Mouse (Mus musculus): ENCODE measurements around the gene Acly.
A peak's percentile ranks its signal among the peaks of the same experiment; 100 is the strongest.

The Acly gene

DNA sequence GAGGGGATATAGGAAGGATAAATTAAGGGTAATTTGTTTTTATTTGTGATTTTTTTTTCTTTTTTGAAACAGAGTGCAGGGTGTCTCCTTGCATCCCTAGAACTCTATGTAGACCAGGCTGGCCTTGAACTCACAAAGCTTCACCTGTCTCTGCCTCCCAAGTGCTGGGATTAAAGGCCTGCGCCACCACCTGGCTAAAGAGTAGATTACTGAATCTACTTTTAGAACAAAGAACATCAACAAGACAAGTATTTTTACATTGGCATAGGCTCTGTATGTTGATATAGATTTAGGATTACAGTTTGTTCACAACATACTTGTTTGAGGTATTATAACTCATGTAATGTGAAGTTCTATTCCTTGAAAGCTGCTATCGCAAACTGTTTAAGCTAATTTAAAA lies 17.2 kb downstream of the Acly start:
- DNase-seq (ENCODE audit: low read depth): peak; percentile 26

DNA sequence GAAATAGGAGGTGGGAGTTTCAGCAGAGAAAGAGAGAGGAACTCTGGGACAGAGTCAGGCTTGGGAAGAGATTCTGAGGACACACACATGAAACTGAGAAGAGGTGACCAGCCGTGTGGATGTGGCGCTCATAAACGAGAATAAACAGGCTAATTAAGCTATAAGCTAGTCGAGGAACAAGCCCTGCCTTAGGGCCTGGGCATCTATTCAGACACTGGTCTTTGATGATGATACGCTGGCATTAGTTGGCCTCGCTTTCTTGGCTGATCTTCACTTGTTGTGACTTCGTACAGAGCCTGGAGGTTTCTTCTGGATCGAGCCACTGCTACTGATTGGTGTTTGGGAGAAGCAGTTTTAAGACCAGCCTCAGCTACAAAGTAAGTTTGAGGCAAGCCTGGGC lies 21.8 kb downstream of the Acly start:
- no peak for DNase-seq (ENCODE audit: low read depth)

DNA sequence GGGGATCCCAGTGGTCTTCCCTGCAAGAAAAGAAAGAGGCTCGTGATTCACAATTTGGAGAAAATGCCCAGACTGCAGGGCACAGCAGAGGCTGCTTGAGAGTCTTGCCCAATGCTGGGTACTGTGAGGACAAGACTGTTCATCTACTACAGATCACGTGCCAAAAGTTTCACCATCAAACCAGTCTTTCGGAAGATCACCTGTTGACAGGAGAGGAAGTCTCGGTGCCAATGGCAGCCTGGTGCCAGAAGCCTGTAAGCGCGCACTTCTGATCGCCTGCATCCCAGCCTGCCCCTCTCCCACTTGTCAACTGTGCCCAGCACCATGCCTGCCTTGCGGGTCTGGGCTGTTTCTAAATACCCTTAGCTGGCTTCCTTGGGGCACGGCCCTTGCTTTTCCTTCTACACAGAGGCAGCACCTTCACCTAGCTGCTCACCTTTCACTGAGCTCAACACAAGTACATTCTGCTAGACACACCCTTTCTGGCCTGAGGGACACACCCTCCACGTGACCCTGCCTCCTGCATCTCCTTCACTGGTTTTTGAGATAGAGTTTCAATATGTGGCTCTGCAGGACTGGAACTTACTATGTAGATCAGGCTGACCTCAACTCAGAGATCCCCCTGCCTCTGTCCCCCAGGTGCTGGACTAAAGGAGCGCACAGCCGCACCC lies 22.7 kb downstream of the Acly start:
- no peak for DNase-seq (ENCODE audit: low read depth)

DNA sequence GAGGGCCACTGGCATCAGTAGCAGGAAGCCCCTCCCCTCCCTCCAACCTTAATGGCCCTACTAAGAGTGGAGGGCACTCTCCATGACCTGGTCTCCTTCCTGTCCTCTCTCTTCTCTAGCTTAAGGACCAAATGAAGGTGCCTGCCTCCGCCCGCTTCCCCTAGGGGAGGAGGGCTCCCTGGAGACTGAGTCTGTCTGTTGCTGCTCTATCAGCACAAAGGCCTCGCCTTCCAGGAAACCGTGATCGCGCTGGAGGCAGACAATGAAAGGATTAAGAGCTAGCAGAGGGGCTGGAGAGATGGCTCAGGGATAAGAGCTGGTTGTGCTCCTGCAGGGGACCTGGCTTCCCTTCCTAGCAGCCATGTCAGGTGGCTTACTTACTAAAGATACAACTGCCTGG lies 26.5 kb downstream of the Acly start:
- no peak for DNase-seq (ENCODE audit: low read depth)

DNA sequence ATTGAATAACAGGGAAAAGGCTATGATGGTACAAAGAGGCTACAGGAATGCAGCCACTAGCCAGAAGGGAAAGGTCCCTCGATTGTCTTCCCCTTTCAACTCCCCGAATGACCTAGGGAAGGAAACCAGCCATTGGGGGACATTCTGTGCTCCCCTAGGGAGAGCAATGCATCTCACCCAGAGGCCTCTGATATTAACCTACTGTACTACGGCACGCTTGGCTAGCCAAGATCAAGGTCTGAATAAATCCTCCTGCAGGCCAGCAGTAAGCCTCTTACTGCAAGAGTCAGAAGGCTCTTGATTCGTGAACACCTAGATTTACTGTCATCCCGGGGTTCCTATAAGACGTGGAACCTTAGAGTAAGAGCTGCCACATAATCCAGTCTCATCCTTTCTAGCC lies 27.1 kb downstream of the Acly start:
- no peak for DNase-seq (ENCODE audit: low read depth)

DNA sequence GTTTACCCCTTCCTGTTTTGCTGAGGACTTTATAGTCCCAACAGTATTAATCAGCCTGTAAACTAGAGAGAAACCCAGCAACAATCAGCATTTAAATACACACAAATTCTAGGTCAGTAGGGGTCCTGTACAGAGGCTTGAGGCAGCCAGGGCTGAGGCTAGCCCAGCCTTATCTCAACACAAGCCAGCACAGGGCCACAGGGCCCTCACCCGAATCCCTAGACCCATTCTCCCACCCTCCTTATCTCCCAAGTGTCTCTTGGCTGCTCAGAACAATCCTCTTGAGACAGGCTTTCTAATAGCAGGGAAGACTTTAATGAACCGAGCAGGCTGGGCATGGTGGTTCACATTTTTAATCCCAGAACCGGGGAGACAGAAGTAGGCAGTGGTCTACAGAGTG lies 27.6 kb downstream of the Acly start:
- DNase-seq (ENCODE audit: low read depth): no peak

DNA sequence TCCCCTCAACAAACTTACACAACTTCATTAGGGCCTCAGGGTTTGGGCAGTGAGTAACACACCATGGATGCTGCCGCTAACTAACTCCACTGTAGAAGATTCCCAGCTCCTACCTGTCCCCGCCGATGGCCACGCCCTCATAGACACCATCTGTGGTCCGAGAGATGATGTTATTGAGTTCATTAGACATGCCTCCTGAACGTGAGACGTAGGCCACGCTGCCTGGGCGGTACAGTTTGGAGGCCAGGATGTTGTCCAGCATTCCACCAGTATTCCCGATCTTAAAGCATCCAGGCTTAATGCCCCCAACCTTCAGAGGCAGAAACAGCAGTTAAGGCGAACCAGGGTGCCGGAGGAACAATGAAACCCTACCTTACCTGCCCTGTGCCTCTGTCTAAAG lies 34.0 kb downstream of the Acly start:
- no peak for DNase-seq (ENCODE audit: low read depth)

DNA sequence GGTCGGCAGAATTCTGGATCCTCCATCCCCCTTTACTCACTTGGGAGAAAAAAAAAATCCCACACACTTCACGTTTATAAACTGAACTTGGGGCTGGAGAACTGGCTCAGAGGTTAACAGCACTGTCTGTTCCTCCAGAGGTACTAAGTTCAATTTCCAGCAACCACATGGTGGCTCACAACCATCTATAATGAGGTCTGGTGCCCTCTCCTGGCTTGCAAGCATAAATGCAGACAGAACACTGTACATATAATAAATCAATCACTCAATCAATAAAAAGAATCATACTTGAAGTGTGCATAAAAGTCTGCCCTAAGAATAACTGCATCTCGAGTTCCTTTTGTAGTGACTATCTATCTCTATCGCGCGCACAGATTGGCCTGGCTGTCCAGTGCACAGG lies 36.8 kb downstream of the Acly start:
- peak; percentile 45 for DNase-seq (ENCODE audit: low read depth)

DNA sequence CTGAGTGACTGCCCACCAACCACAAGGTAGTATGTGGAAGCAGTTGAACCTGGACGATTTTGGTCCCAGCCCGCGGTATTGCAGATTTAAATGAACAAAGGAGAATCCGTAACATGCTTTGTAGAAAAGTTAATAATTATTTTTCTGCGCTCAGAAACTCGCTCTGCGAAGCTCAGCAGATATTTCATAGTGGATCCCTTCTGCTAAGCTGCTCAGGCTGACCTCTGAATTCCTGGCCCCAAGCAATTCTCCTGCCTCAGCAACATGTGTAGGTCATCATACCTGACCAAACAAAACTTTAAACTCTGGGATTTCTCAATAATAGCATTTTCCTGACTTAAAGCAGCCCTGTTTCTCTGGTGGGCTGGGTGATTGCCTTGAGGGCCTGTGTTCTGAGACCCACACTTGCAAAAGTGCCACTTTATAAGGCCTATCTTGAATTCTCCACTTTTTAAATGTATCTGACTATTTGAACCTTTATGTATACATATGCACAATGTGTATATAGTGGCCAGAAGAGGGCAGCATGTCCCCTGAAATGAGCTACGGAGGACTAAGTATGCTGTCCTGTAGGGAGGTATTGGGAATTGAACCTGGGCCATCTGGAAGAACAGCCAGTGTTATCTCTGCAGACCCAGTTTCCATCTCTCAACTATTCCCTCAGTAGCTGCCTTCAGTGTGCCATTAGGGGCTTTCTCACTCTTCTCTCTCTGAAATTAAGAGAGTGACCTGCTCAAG lies 41.8 kb downstream of the Acly start:
- peak; percentile 73 for DNase-seq (ENCODE audit: low read depth)

DNA sequence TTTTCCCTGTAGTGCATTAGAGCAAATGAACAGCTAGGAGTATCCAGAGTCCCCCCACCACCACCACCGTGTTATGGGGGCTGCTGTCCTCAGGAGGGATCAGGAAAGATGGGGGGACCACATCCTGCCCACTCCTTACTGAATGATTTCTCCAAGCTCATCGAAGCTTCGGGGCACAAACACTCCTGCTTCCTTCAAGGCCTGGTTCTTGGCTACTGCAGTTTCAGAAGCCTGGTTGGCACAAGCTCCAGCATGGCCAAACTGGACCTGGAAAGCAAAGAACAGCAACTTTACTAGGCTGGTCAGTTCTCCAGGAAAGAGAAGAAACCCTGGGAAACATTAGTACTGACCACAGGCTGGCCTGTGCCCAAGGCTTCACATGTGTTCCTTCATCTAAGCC lies 43.3 kb downstream of the Acly start:
- DNase-seq (ENCODE audit: low read depth): no peak

DNA sequence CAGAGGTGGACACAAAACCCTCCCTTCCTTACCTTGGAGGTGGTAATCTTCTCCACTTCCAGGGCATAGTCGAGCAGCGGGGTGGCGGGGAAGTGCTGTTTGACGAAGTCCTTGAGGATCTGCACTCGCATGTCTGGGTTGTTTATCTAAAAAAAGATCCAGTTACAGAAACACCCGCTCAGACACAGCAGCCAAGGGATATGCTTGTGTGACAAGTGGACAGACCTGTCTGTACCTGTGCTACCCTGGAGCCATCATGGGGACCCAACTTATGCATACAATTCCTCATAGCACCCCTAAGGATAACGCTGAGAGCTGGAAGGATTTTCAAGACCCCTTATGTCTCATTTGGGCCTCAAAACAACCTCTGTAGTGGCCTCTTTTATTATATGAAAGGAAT lies 48.6 kb downstream of the Acly start:
- DNase-seq (ENCODE audit: low read depth): no peak

DNA sequence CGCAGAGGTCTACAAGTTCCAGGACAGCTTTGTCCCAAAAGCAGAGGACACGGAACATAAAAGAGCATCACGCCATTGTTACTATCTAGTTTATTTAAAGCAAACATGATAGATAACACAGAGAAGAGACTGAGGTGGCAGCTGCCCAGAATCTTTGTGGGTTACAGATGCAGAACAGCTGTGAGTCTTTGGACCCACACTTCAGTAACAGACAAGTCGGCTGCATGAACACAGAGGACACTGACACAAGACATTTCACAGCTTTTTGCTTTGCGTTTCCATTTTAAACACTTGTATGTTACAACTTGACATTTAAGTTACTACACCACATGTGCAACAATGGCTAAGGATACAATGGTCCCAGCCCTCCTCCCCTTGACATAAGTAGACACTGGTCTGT lies 51.5 kb downstream of the Acly start:
- DNase-seq (ENCODE audit: low read depth): no peak

DNA sequence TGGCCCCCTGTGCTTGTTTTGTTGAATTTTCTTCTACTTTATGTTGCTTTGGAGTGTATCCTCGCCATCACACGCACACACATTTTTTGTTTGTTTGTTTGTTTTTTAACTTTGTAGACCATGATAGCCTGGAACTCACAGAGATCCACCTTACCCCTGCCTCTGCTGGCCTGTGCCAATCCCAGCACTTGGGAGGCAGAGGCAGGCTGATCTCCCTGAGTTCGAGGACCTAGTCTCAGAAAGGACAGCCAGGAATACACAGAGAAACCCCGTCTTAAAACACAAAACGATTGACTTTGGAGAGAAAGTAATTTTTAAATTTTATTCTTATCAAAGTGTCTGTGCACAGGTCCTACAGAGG lies 54.9 kb downstream of the Acly start:
- no peak for DNase-seq (ENCODE audit: low read depth)

DNA sequence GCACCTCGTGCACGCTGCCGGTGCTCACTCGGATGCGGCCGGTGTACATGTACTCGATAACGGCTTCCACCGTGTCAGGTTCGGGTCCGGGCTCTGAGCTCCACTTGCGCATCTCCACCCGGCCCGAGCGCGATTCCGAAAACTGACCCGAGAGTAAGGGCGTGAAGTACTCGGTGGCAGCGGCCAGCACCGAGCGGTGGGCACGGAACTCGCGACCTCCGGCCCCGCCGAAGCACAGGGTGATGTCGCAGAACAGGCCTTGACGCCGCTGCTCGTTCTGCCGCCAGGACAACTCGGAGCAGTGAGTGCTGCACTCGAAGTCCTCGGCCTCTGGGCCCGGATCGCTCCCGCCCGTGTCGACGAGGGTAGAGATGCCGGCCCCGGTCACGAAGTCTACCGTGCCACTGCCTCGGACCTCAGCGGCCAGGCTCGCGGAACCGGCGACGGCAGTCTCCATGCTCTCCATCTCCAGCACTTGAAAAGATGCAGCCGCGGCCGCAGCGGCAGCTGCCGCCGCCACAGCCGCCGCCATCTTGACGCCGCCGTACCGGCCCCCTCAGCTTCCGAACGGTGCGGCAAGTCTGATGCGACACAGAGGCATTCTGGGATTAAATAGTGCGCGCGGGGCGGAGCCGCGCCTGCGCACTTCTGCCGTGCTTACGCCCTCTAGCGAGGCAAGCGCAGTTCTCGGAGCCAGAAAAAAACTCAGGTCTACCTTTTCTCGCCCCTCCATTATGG lies 55.4 kb downstream of the Acly start, which contains the start of gene Klhl11:
TSS of gene Klhl11 (minus strand) at position 545 of the 738 bp plus-strand sequence.
- peak; percentile 91 for DNase-seq (ENCODE audit: low read depth)

DNA sequence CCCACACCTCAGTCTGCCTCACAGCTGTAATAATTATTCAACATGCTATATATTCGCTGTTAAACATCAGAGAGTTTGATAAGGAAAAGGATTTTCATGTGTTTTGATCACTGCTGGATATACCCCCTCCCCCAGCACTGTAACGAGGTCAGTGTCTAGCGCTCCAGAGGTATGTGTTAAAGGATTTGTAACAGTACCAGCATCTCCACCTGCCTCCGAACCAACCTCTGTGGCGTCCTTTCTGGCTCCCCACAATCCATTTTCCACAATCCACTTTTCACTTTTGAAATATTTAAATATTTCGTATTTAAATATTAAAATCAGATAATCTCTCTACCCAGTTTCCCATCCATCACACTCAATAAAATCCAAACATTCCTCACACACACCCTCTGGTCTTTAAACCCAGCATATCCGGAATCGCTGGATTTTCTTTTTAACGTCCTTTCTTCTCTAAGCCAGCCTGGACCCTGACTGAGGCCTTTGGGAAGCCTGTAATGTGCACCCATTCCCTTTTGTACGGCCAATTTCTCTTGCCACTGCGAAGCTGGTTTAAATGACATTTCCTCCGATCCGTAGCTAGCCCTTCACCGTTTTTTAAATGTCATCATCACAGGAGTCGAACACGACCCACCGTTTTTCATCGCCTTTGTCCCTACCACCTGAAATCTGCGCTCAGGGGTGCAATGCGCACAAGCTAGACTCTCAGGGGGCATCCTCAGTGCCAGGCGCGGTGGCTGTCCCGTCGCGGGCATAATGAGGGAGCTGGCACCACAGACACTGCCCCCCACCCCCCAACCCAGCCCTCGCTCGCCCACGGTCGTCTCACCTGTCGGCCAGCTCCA lies 56.2 kb downstream of the Acly start:
- no peak for DNase-seq (ENCODE audit: low read depth)

DNA sequence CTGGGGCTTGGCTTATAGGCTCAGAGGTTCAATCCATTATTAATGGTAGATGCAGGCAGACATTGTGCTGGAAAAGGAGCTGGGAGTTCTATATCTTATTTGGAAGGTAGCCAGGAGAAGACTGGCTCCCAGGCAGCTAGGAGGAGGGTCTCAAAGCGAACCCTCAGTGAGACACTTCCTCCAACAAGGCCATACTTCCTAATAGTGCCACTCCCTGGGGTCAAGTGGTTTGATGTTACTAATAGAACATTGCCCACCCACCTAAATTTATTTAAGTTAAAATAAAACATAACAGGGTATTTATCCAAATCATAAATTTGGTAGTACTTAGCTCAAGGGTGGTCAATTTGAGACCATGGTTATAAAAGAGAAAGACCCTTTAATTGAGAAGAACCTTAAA lies 62.0 kb downstream of the Acly start:
- no peak for DNase-seq (ENCODE audit: low read depth)

DNA sequence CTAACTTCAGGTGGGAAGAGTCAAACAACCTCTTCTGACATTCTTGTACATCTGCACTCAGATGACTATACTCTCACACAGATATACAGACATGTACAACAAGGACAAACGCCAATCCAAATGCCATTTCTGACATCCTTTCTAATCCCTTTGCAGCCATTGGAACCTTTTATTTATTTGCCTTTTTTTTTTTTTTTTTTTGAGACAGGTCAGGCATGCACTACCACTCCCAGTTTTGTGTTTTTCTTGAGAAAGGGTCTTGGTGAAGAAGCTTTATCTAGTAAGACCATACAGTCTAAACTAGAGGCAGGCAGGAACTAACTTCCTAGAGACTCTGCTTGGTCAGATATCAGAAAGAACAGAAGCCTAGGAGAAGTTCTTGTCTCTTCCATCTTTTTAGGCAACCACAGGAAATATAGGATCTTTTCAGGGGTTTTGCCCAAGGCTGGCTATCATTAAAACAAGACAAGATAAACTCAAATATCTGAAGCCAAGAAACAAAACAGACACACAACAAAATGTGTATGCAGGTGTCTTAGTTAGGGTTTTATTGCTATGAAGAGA lies 62.5 kb downstream of the Acly start:
- peak; percentile 43 for DNase-seq (ENCODE audit: low read depth)

DNA sequence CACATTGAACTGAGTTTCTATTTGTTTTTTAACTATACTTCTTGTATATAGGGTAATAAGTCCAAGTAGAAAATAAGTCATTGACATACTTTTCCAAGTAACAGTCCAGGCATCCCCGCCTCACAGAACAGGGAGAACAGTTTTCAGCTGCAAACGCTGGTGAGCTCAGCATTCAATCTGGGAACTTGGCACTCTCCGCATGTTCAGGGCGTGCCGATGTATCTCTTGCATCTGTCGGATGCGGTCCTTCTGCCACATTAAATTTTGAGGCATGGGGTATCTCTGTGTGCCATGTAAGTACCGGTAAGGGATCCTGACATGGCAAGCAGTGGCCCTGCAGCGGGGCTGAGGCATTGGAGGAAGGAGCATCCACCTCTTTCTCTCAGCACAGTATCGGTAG lies 65.1 kb downstream of the Acly start:
- no peak for DNase-seq (ENCODE audit: low read depth)

DNA sequence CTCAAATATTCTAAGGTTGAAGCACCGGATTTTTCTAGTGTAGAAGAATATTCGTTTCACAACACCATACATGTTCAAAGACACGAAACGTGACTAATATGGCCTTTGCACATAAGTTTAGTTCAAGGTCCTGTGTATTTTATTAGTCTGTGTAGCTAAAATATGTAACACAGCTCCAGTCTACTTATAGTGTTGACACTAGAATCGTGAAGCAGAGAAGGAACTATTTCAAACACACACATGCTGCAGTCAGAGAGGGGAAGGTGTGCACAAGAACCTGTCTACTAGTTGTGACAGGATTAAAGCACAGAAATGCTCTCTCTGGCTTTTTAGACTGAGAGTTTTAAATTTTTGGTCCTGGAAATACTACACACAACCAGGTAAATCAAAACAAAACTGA lies 70.1 kb downstream of the Acly start:
- no peak for DNase-seq (ENCODE audit: low read depth)

DNA sequence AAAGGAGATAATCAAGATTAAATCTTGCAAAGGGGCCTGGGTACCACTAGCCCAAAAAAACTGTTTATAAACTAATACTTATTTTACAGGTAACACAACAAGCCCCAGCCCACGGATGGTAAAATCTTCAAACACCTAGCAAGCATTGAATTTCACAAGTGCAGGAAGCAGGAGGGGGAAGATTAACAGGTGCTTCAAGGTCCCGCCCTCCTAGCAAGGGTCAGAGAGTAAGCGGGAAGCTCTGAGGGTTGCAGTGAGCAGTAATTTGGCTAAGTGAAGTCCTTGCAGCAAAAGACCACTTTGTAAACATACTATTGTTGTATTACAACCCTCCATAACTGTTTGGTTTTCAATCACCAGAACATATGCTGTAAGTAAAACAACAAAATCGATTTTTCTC lies 70.6 kb downstream of the Acly start:
- DNase-seq (ENCODE audit: low read depth): no peak

DNA sequence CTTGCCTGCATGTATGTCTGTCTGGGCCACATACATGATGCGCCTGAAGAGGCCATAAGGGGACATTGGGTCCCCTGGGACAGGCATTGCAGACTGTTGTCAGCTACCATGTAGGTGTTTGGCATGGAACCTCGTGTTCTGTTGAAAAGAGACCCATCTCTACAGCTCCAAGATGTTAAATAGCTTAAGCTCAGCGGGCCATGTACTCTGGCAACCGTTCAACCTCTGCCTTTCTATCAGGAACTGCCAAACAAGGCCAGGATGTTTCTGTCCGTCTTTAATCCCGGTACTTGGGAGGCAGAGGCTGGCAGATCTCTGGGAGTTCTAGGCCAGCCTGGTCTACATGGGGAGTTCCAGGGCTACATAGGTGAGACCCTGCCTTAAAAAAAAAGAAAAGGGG lies 85.2 kb downstream of the Acly start:
- no peak for DNase-seq (ENCODE audit: low read depth)

DNA sequence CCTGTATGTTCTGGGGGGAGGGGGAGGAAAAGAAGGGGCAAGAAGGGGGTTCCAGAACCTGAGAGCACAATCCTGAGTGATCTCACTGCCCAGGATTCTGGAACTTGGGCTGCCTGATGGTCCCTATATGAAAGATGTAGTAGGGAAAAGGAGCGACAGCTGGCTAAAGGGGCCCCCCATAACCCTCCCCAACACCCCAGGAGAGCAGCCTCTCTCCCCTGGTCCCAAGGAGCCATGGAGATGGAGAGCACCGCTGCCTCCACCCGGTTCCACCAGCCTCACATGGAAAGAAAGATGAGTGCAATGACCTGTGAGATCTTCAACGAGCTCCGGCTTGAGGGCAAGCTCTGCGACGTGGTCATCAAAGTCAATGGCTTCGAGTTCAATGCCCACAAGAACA lies 86.0 kb downstream of the Acly start, which contains the start of the genes Nt5c3b and Klhl10:
TSS of gene Nt5c3b (minus strand) at position 12 of the 400 bp plus-strand sequence.
TSS of gene Klhl10 (plus strand) at position 121 of the 400 bp plus-strand sequence.
- no peak for DNase-seq (ENCODE audit: low read depth)
